Mouse (Mus musculus): Measurements from ENCODE around the gene Sprr2f.

DNA sequence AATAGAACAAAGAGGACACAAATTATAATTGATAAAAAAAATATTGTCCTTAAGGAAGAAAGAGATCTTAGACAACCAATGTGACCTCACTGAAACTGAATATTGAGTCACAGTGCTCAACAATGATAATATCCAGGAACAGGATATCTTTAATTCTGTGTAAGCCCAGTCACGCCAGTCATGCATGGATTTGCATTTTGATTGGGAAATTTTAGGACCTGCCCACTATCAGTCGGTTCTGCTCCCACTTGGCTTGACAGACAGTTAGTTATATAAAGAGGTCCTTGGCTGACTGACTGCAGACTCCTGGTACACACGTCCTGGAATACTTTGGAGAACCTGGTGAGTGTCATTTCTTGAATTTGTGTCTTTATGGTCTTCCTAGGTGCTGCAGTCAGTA lies at the start of gene Sprr2f:
- TF ChIP-seq CTCF (IDR thresholded peaks at IDR 0.05; ENCODE audit: control insufficient read depth, insufficient read depth, insufficient read length) (no peak), MYOG (IDR thresholded peaks at IDR 0.05; ENCODE audit: control insufficient read depth, extremely low read depth, insufficient read length) (no peak), MYOD1 (IDR thresholded peaks at IDR 0.05; ENCODE audit: control insufficient read depth, insufficient read length, low read depth) (no peak), MAX (IDR thresholded peaks at IDR 0.05) (no peak), USF1 (IDR thresholded peaks at IDR 0.05; ENCODE audit: low read depth) (no peak), CEBPB (IDR thresholded peaks at IDR 0.05; ENCODE audit: low read depth) (no peak)

Measured in C2C12 (cell line).